Mouse (Mus musculus): ENCODE data around the gene Srgap3. TPM values are rescaled to one million over a fixed set of nuclear protein-coding genes. Genes with fewer than 3 reads are reported as not detected.

Srgap3 gene
- polyA plus RNA-seq, 1 experiment from 2014 or later = 1.5 TPM

DNA sequence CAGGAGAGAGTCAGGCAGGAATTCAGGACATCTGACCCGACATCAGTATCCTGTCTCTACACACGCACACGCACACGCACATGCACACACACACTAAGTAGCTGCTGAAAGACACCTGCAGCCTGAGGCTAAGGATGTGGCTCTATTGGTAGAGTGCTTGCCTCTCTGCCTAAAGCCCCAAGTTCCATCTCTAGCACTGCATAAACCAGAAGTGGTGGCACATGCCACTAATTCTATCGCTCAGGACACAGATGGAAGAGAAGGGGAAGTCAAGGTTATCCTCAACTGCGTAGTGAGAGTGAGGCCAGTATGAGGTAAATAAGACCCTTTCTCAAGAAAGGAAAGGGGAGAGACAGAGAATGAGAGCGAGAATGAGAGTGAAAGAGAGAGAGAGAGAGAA is 6.8 kb upstream of the Srgap3 start:
- TF ChIP-seq EP300 (optimal IDR thresholded peaks at IDR 0.05) (no peak), CTCF (IDR thresholded peaks at IDR 0.05; ENCODE audit: low read depth) (no peak)
- peaks cover 2% of the 10 kb centered on the region; the same call in 1 of the 2 replicates for H3K4me1 ChIP-seq (replicated peaks; ENCODE audit: control insufficient read depth, insufficient read depth)
- DNase-seq (ENCODE audit: low spot score) (no peak), ATAC-seq (ENCODE audit: low FRiP score, low TSS enrichment) (no peak)
- no peaks in the 10 kb centered on the region for H3K27me3 ChIP-seq (ENCODE audit: control insufficient read depth, insufficient read depth, low read length)
- H3K4me2 ChIP-seq (replicated peaks; ENCODE audit: low read depth) = no peak overlapping the region
- WGBS = 83% methylated on average over 7 of the region's 7 CpGs
- no peak overlapping the region for H3K9ac ChIP-seq (ENCODE audit: low read length)
- H3K4me3 ChIP-seq (ENCODE audit: low read depth, low read length) = no peak overlapping the region
- no peak overlapping the region for H3K27ac ChIP-seq (replicated peaks)
- H3K36me3 ChIP-seq (ENCODE audit: control insufficient read depth, insufficient read depth, low read length) = no peaks in the 10 kb centered on the region
- H3K9me3 ChIP-seq (ENCODE audit: control insufficient read depth, low read length) = no peaks in the 10 kb centered on the region

DNA sequence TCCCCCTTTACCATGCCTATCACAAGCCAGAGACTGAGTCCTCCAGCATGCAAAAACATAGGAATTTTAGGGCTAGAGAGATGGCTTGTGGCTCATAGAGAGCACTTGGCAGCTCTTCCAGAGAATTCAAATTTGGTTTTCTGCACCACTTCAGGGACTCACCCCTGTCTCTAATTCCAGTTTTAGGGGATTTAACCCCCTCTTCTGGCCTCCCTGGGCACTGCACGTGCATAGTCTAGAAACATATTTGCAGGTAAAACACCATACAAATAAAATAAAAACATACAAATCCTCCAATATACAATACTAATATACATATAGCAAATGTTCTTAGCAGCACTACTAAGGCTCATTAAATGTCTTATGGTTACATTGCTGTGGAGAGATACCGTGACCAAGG is 4.2 kb upstream of the Srgap3 start:
- Histone ChIP-seq H3K36me3 (ENCODE audit: control insufficient read depth, insufficient read depth, low read length) (no peaks in the 10 kb centered on the region), H3K27ac (replicated peaks) (no peak overlapping the region), H3K9ac (ENCODE audit: low read length) (no peak overlapping the region), H3K27me3 (ENCODE audit: control insufficient read depth, insufficient read depth, low read length) (no peaks in the 10 kb centered on the region), H3K4me3 (ENCODE audit: low read depth, low read length) (no peak overlapping the region), H3K9me3 (ENCODE audit: control insufficient read depth, low read length) (no peaks in the 10 kb centered on the region), H3K4me2 (replicated peaks; ENCODE audit: low read depth) (no peak overlapping the region), H3K4me1 (replicated peaks; ENCODE audit: control insufficient read depth, insufficient read depth) (no peaks in the 10 kb centered on the region)
- no peak for DNase-seq (ENCODE audit: low spot score)
- 96% methylated on average over 2 of the region's 2 CpGs for WGBS
- TF ChIP-seq CTCF (IDR thresholded peaks at IDR 0.05; ENCODE audit: low read depth) = peak; percentile 29; the same call in 1 of the 2 replicates
- TF ChIP-seq EP300 (optimal IDR thresholded peaks at IDR 0.05) = no peak
- ATAC-seq (ENCODE audit: low FRiP score, low TSS enrichment) = no peak

DNA sequence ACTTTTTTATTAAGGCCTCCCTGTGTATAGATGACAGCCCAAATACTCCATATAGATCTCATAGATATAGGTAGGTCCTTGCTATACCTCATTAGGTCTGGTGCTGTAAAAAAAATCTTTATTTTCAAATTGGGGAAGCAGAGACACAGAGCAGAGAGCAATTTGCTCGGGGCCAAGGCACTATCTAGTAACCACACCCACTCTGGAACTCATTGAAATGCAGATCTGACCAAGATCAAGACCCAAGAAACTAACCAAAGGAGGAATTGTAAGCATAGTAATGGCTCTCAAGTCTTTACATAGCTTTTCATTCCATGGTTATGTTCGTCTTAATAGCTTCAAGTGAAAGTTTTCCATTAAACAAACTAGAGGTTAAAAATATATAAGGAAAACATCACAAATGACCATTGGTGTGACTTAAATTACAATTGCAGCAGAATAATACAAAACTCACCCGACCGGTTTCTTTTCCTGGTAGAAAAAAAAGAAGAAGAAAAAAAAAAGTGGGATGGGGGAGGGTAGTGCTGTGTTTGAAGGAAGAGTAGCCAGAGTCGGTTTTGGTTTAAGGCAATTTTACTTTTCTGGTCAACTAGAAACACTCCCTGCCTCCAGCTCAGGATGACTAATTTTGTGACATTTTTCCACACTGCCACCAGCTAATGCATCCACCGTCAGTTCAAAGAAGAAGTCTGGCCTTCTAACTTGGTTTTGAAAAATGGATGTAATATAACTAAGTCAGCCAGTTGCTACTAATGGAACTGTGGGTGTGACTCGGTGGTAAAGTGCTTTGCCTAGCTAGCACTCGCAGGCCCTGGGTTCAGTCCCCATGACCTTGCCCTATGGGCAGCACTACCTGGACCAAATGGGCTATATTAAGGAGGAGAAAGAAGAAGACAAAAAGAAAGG is 3.4 kb upstream of the Srgap3 start:
- no peaks in the 10 kb centered on the region for H3K27me3 ChIP-seq (ENCODE audit: control insufficient read depth, insufficient read depth, low read length)
- ATAC-seq (ENCODE audit: low FRiP score, low TSS enrichment) (no peak), DNase-seq (ENCODE audit: low spot score) (no peak)
- no peaks in the 10 kb centered on the region for H3K4me1 ChIP-seq (replicated peaks; ENCODE audit: control insufficient read depth, insufficient read depth)
- H3K36me3 ChIP-seq (ENCODE audit: control insufficient read depth, insufficient read depth, low read length) = no peaks in the 10 kb centered on the region
- no peak overlapping the region for H3K4me3 ChIP-seq (ENCODE audit: low read depth, low read length)
- no peak overlapping the region for H3K4me2 ChIP-seq (replicated peaks; ENCODE audit: low read depth)
- no peak for TF ChIP-seq CTCF (IDR thresholded peaks at IDR 0.05; ENCODE audit: low read depth)
- no peak for TF ChIP-seq EP300 (optimal IDR thresholded peaks at IDR 0.05)
- WGBS = 33% methylated on average over 8 of the region's 8 CpGs
- 0 out of 2 replicates have a peak overlapping the region, but pooled peaks have one; percentile 13 for H3K27ac ChIP-seq (replicated peaks)
- no peak overlapping the region for H3K9ac ChIP-seq (ENCODE audit: low read length)
- no peaks in the 10 kb centered on the region for H3K9me3 ChIP-seq (ENCODE audit: control insufficient read depth, low read length)

DNA sequence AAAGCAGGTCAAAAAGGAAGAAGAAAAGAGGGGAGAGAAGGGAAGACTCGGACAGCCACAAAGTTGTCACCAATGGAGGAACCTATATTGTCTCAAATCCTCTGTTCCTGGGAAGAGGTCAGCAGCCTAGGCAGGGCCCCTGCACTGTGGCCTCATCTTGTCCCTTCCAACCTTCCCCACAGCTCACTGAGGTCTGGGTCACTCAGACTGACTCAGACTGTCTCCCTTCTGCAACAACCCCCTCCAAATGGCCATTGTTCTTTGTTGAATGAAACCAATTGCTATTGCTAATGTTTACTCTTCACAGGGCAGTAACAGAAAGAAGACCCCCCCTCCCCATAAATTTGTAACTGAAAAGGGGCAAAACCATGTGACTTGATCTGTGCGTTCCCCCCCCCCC is 2.2 kb upstream of the Srgap3 start:
- 63% methylated on average over 2 of the region's 2 CpGs for WGBS
- H3K9ac ChIP-seq (ENCODE audit: low read length) = no peak overlapping the region
- H3K4me3 ChIP-seq (ENCODE audit: low read depth, low read length) = no peak overlapping the region
- H3K27ac ChIP-seq (replicated peaks) = peak overlapping the region; percentile 53; the same call in 1 of the 2 replicates
- TF ChIP-seq EP300 (optimal IDR thresholded peaks at IDR 0.05) (no peak), CTCF (IDR thresholded peaks at IDR 0.05; ENCODE audit: low read depth) (no peak)
- no peaks in the 10 kb centered on the region for H3K36me3 ChIP-seq (ENCODE audit: control insufficient read depth, insufficient read depth, low read length)
- DNase-seq (ENCODE audit: low spot score) (no peak), ATAC-seq (ENCODE audit: low FRiP score, low TSS enrichment) (no peak)
- no peaks in the 10 kb centered on the region; the same call in 1 of the 2 replicates for H3K4me1 ChIP-seq (replicated peaks; ENCODE audit: control insufficient read depth, insufficient read depth)
- no peaks in the 10 kb centered on the region for H3K27me3 ChIP-seq (ENCODE audit: control insufficient read depth, insufficient read depth, low read length)
- H3K9me3 ChIP-seq (ENCODE audit: control insufficient read depth, low read length) = no peaks in the 10 kb centered on the region
- no peak overlapping the region for H3K4me2 ChIP-seq (replicated peaks; ENCODE audit: low read depth)

DNA sequence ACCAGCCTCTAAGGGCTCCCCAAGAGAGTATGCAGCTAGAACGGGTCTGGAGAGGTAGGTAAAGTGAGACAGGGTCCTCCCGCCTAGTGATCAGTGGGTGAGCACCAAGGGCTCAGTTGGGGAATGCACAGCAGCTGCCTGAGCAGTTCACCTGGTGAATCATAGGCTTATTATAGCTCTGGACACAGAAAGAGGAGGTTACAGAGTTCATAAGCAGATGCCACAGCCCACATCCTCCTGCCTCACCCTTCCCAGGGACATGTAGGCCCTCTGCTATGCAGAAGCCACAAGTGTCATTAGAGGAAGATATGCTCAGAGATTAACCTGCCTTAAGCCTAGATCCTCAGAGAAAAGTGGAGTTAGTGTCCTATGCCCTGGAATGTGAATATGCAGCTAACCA is 1.4 kb upstream of the Srgap3 start:
- Histone ChIP-seq H3K27ac (replicated peaks) (peak overlapping the region; percentile 53; the same call in 1 of the 2 replicates), H3K4me1 (replicated peaks; ENCODE audit: control insufficient read depth, insufficient read depth) (no peaks in the 10 kb centered on the region; the same call in 1 of the 2 replicates), H3K9me3 (ENCODE audit: control insufficient read depth, low read length) (no peaks in the 10 kb centered on the region), H3K4me2 (replicated peaks; ENCODE audit: low read depth) (no peak overlapping the region), H3K36me3 (ENCODE audit: control insufficient read depth, insufficient read depth, low read length) (no peaks in the 10 kb centered on the region), H3K4me3 (ENCODE audit: low read depth, low read length) (no peak overlapping the region), H3K27me3 (ENCODE audit: control insufficient read depth, insufficient read depth, low read length) (no peaks in the 10 kb centered on the region), H3K9ac (ENCODE audit: low read length) (no peak overlapping the region)
- TF ChIP-seq EP300 (optimal IDR thresholded peaks at IDR 0.05) = no peak
- TF ChIP-seq CTCF (IDR thresholded peaks at IDR 0.05; ENCODE audit: low read depth) = no peak
- ATAC-seq (ENCODE audit: low FRiP score, low TSS enrichment) (no peak), DNase-seq (ENCODE audit: low spot score) (no peak)
- WGBS = 83% methylated on average over 2 of the region's 2 CpGs
